Mouse (Mus musculus): ENCODE data around the gene Adamtsl5.

Gene Adamtsl5

DNA sequence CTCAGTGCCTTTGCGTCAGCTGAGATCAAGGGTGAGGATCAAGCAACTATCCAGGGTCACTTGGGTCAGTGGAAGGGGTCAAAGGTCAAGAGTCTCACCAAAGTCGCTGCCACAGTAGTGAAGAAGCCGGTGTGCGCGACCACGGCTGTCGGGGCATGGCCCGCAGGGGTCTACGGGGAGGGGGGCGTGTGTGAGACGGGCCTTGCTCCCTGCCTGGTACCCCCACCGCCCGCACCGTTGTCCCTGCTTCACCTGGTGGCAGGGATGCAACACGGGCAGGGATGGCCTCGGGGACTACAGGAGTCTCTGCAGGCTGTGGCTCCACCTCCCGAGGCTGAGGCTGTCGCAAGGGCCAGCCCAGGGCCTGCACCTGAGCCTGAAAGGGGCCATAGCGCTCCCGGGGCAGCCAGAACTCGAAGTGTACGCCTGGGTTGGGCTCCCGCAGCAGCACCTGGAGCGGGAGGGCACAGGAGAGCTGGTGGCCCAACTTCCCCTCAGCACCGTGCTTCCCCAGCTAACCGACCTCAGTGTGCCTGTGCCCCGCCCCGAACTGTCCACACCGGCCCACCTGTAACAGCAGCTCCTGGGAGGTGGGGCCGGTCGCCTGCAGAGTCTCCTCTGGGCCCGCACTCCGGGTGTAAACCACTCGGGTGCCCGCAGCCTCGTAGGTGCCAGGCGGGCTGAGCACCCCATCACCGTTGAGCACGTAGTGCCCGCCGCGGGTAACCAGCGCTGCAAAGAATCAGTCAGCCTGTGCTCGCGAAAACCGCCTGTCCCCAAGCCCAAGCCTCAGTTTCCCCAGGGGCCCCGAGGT lies 6.5 kb downstream of the Adamtsl5 start:
- peak; percentile 94 for DNase-seq

DNA sequence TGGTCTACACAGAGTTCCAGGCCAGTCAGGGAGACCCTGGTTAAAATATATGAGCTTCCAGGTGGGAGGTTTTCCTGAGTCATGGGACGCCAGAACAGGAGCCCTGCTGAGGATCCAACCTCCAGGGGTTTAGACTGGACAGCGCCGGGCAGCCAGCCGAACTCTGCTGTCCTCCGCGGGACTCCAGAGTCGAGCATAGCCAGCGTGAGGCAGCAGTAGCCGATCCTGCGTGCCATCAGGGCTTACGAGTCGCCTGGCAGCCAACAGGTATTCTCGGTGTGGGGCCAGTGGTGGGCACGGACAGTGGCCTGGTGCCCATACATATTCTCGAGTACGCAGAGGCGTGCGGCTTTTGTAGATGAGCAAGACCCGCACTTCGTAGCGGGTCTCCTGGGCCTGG lies 7.2 kb downstream of the Adamtsl5 start:
- DNase-seq, result peak; percentile 93

DNA sequence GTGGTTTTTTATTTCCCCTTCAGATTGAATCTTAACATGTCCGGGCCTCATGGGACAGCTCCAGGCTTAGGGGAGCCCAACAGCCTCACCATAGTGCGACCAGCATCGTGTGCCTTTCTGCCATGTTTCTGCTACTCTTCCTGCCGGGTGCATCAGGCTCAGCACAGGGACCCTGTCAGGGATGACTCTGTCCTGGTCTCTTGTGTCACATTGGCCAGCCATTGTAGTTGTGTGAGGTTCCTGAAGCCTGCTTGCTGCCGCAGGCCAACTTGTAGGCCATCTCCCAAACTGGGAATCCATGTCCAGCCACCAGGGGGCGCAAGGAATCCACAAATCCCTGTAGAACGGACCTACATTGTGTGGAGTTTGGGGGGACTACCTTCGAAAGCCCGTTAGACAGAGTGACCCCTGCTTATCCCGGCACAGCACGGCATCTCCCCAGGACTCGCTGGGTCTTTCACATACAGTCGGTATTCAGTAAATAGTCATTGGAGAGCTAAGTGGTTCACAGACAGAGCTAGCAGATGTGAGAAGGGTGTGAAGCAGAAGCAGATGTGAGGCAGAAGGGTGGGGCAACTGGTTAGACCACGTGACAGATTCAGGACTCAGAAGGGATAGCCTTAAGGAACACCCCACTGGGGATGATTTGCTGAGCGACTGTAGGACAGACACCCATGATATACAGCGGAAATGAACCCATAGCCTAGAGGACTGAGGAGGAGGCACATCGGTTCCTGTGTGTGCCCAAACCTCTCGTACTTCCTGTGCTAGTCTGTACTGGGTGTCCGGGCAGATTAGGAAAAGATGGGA lies 8.1 kb downstream of the Adamtsl5 start:
- peak; percentile 98 for DNase-seq

DNA sequence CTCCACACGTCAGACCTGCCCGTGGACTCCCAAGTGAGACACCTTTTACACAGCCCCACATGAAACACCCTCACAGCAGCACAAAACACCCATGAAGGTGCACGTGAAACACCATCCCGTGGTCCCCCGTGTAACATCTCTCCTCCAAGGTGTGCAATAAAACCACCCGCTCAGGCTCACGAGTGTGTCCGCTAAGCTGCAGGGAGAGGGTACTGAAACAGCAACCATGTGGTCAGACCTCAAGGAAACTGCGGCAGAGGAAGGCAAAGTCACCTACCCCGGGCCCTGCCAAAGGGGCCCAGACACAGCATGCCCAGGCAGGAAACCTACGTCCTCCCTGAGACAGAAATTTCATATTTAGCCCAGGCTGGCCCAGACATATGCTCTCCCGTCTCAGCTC lies 11.9 kb downstream of the Adamtsl5 start:
- DNase-seq, result no peak

DNA sequence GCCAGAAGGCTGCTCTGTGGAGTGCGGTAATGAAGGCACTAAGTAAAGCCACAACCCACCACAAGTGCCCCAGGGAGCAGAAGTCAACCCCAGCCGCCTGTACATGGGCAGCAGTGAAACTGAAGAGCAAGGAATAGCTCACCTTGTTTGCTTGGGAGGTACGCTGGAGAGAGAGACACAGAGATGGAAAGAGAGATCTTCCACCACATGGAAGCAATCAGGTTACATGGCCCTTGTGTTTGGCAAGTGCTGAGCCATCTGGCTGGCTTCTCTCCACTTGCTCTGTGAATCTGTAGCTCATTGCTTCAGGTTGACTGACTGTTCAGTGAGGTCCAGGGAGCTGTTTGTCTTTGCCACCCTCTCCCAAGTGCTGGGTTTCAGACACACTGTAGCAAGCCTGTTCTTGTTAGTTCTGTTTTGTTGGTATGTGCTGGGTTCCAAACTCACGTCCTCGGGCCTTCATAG lies 15.7 kb downstream of the Adamtsl5 start:
- DNase-seq, result no peak

DNA sequence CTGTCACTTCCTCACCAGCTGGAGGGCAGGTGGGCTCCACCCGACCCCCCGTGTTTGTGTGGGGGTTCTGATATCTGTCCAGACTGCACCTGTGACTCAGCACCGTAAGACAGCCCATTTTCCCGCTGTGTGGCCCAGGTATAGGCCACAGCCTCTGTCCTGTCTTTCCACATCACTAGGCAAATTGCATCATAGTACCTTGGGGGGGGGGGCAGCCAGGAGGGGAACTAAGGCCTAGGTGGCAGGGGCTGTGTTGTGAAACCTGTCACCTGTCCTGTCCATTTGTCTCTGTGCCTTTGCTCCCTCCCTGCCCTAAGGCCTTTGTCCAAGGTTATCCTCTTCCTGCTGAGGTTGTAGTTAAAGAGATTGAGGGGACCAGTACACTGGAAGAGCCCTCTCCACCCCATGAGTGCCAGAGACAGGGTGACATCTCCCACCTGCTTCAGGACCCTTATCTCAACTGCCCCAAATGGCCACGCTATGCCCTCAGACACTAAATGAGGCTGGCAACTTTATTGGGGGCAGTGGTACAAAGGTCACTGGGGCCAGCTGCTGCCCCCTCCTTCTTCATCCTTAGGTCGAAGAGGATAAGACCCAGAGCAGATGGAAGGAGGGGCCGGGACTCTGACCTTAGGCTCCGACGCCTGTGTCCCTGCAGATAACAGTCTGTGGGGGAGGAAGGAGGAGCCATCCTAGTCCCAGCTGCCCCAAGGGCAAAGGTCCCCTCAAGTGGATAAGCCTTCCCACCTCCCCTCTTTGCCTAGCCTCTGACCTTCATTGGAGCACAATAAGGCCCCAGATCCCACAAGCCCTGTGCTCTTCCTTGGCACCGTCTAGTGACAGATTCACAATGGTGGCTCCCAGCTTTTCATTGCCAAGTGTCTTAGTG lies 16.3 kb downstream of the Adamtsl5 start:
- no peak for DNase-seq

DNA sequence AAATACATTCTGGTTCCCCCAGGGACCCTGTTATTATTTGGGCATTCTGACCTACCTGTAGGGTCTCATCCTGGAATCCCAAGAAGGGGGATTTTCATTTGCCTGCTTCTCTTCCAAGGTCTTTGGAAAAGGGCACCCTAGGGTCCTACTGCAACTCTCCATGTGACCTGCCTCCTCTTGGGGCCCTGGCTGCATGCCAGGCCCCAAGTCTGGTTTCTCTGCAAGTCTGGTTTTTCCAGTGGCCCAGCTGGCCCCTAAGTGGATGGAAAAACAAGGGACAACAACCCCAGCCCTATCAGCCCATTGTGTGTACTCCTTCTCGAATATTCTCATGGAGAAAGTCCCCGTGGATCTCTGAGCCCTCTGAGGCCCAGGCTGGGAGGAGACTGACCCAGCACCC lies 17.3 kb downstream of the Adamtsl5 start:
- no peak for DNase-seq

DNA sequence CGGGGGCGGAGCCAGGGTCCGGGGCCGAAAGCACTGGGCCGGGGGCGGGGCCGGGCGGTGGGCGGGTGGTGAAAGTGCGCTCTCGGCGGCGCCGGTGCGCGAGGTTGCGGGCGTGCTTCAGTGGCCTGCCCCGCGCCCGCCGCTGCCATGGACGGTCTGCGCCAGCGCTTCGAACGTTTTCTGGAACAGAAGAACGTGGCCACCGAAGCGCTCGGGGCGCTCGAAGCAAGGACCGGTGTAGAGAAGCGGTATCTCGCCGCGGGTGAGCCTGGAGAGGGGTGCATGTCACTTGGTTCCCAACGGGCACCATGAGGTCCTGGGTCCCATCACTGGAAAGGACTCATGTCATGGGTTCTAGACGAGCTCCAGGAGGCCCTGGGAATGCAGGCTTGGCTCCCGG lies 18.1 kb downstream of the Adamtsl5 start:
- no peak for DNase-seq

DNA sequence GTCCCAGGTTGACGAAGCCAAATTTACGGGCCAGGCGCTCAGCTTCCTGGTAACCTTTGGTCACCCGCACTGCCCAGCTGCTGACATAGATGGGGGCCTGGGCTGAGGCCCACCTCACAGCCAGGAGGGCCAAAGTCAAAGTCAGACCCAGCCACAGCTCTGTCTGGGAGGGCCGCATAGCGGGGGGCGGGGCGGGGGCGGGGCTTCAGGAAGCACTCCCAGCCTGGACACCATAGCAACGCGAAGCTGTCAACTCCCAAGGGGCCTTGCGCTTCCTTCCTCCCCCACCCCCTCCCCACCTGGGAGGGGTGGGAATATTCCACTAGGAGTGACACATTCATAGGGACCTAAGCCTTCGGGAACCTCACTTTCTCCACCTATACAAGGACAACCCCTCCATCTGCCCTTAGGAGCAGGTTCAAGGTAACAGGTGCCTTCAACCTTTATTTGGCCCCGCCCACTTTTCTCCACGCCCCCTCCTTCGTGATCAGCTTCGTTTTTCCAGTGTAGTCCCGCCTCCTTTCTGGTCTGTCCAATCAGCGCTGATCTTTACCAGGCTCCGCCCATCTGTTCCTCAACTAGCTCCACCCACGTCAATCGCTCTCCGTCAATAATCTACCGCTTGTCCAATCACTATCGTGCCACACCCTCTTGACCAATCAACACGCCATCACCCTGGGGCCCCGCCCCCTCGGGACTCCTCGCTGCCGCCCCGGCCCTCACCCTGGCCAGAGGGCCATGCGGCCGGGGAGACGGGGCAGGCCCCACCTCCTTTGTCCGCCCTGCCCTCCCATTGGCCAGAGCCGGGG lies 18.7 kb downstream of the Adamtsl5 start, which contains the start of the genes Pcsk4 and Reep6:
TSS of gene Pcsk4 (minus strand) at position 226 of the 809 bp plus-strand sequence.
TSS of gene Reep6 (plus strand) at position 681 of the 809 bp plus-strand sequence.
- peak; percentile 100 for DNase-seq

DNA sequence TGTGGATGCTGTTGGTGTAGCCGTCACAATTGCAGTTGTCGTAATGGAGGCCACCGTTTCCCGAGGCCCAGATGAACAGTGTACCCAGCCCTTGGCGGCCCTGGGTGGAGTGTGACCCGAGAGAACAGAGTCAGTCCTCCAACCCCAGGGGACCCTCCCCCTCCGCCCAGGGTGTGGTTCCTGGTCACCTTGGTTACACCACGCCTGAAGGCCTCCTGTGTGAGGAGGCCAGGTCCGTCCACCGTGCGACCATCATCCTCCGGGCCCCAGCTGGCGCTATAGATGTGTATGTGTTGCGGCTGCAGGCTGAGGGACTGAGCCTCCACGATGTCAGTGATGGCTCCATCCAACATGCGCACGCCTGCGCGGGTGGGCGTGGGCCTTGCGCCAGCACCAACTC lies 23.2 kb downstream of the Adamtsl5 start:
- DNase-seq, result no peak

DNA sequence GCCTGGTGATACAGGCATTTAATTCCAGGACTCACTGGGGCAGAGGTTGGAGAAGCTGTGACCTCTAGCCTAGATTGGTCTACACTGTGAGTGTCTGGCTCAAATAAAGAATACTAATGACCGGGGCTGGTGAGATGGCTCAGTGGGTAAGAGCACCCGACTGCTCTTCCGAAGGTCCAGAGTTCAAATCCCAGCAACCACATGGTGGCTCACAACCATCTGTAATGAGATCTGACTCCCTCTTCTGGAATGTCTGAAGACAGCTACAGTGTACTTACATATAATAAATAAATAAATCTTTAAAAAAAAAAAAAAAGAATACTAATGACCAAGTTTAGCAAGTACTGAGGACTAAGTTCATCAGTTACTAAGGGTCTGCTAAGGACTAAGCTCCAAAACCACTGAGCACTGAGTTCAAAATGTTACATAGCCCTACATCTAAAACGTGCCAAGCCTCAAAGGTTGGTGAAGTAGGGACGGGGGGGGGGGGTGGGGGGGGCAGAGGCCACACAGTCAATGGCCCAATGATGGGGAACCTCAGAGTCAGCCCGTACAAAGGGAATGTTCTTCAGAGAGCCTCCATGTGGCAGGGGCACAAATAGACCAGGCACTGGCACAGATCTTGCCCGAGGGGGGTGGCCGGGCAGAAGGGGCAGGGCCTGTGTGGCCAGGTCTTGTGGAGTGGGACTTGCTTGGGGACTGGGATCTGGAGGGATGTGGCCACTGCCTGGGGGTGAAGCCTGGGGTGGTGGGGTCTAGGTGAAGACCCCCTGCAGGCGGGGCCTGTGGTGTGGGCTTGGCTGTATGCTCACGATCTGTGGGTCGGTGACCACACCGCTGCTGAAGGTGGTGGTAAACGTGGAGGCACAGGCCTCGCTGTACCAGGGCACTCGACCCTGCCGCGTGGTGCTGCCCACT lies 23.8 kb downstream of the Adamtsl5 start:
- peak; percentile 95 for DNase-seq

DNA sequence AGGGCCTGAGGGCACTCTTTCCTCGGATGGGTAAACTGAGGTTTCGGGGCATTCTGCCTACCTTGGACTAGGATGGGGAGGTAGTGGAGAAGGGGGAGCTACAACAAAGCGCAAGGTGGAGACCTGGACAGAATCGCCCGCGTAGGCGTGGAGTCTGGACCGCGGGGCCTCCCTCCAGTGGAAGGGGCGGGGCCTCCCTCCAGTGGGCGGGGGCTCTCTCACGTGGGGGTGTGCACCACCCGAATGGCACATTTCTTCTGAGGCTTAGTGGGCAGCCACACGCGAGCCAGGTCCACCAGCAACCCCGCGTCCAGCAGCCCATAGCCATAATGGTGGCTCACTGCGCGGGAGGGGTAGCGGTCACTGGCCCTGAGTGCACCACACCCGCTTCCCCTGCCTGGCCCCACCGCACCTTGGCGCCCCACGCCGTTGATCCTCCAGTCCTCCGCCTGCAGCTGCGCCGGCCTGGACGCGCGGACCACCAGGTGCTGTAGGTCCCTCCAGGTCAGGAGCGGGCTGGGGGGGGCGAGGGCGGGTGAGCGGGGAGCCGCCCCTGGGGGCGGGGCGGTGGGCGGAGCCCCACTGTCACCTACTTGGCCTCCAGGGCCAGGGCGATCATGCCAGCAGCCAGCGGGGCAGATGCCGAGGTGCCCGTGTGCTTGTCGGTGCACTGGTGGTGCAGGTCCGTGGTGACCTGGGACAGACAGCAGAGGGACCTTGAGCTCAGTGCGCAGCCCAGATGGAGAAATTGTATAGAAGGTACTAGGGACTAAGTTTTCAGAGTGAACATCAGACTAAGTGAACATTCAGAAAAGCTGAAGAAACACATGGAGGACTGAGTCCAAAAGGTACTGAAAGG lies 24.7 kb downstream of the Adamtsl5 start:
- DNase-seq, result peak; percentile 98

DNA sequence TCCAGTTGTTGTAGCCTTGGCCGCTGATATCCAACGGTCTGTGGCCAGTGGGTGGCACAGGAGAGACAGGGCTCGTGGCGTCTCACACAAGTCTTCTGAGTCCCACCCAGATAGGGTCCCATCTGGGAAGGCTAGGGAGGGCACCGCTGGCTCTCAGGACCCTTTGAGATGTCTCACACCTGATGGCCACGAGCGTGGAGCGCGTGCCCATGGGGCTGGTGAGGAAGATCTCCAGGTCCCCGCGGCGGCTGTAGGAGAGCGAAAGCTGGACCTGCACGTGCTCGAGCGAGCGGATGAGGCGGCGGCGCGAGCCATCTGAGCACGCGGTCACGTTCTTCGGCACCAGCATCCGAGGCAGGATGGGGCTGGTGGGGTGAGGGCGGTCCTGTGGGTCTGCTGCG lies 25.4 kb downstream of the Adamtsl5 start:
- peak; percentile 97 for DNase-seq

DNA sequence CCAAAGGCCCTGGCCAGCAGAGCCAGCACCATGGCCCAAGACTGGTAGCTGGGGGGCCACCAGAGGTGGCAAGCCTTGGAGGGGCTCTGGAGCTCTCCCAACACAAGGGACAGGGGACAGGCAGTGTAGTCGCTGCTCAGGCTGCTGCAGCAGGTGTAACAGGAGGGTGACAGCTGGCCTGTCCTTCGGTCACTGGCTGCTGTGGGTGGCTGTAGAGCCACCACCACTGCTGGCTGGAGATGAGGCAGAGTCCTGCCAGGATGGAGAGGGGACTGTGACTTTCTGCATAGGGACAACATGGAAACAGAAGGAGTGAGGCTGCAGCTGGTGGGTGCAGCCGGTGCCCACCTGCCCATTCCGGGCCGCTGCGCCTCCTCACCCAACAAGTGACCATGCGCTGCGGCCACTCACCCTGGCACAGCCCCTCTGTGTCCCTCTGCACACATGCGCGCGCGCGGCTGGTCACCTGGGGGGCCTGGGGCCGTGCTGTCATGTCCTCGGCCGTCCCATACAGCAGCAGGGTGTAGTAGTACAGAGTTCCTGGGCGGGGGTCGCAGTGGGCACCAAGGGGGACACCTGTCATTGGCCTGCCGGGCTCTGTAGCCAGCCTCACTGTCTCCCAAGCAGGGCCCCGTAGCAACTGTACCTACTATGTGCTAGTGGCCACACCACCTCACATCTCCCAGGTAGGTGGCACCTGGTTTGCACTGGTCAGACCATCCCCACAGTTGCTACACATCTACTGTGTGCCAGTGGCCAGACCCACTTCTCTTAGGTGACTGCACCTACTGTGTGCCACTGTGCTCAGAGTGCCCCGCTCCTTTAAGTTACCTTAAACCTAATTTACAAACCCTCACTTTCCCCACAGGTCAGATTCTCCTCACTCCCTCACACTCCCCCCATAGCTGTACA lies 26.3 kb downstream of the Adamtsl5 start:
- peak; percentile 95 for DNase-seq

DNA sequence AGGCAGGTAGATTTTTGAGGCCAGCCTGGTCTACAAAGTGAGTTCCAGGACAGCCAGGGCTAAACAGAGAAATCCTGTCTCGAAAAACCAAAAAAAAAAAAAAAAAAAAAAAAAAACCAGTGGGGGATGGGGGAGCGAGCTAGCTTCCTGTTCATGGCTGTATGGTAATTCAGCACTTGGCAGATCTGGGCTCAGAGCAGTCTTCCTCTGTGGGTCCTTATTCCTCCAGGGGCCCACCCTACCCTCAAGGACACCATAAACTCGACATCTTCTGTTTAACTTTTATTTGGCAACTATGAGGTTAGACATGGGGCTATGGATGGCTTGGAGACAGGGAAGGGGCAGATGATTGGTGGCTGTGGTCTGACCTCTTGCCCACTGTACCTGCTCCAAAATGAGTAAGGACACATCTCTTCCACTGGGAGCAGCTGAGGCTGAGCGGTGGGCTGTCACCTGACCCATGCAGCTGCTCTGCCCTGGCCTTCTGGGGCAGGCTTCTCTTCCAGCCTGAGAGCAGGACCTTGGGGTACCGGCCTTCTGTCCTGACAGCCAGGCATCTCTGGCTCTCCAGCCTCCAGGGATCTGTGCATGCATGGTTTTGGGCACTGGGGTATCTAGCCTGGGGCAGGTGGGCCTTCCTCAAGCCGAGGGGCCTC lies 27.1 kb downstream of the Adamtsl5 start:
- DNase-seq, result peak; percentile 94

DNA sequence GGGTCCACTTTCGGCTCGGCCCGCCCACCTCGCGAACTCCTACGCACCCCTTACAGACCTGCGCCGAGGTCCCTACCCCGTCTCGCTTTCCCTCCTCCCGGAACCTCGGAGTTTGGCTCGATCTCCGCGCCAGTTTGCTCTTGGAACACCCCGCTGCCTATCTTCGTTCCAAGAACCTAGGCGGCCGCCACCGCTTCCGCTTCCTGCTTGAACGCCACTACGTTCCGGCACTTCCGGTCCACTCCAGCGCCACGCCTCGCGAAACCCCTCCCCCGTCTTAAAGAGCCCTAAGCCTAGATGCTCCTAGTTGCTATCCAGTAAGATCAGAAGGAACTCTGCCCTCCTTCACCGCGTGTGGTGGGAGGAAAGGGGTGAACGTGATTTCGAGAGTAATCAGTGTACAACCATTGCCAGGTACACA lies 27.9 kb downstream of the Adamtsl5 start, which contains the start of gene 2310011J03Rik:
TSS of gene 2310011J03Rik (minus strand) at position 198 of the 421 bp plus-strand sequence.
- peak; percentile 99 for DNase-seq

DNA sequence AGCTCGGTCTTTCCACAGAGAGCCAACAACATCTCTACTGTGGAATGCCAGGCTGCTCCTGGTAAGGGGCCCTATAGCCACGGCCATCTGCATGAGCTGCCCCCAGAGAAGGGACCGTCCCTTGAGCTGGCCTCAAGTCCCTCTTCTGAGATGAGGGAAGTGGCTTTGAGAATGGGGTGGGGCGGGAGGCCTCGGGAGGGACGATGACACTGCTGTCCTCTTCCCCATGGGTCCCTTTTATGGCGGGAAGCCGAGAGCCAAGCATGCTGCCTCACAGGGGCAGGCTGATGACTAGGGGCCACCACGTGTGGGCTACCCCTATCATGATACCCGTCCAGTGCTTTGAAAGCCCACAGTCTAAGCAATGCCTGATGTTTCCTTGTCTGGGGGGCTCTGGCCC lies 31.2 kb downstream of the Adamtsl5 start:
- DNase-seq, result peak; percentile 94

DNA sequence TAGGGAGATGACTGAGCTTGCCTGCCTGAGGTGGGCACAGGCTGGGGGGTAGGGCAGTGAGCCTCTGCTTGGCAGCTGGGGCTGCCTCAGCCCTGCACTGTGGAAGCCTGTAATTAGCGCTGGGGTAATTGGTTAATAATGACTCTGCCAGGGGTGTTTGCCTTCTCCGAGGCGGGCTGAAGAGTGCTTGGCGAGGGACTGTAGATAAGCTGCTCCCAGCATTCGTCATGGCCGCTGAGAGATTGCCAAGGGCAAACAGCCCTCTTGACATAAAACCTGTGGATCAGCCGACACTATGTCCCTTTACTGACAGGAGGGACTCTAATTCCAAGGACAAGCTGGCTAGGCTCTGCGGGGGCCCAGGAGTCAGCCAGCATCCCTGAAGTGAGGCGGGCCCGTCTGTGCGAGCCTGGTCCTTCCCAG lies 31.8 kb downstream of the Adamtsl5 start:
- no peak for DNase-seq

Measured in heart, adult 11 months (tissue).